Mouse (Mus musculus) right cerebral cortex, postnatal 14 days (tissue): ENCODE results near the gene Stard8.
"Not testable (repeated sequence)": the region's sequence is repeated elsewhere in the genome, so short reads cannot be mapped to it uniquely, and the experiment has no call there.

Experiments used
- DNase-seq: peaks from one replicate; pipeline ENCODE4 v3.0.0; 2022

The Stard8 gene

GRCm38 (mm10) chrX:99048111-99048510, 45.1 kb downstream of the Stard8 start:
- DNase-seq = no peak

- DNase-seq = no peak
Measured at GRCm38 (mm10) chrX:99049247-99049646, 46.2 kb downstream of the Stard8 start.

GRCm38 (mm10) chrX:99050736-99051481, 47.9 kb downstream of the Stard8 start:
- no peak for DNase-seq

GRCm38 (mm10) chrX:99052255-99052654, 49.2 kb downstream of the Stard8 start:
- DNase-seq = no peak

GRCm38 (mm10) chrX:99054512-99054911, 51.5 kb downstream of the Stard8 start:
- DNase-seq = no peak

GRCm38 (mm10) chrX:99057772-99058440, 54.9 kb downstream of the Stard8 start:
- no peak for DNase-seq

- DNase-seq = no peak
Measured at GRCm38 (mm10) chrX:99059119-99059518, 56.1 kb downstream of the Stard8 start.

- DNase-seq = no peak
Measured at GRCm38 (mm10) chrX:99065582-99065981, 62.5 kb downstream of the Stard8 start.

GRCm38 (mm10) chrX:99066550-99066949, 63.5 kb downstream of the Stard8 start:
- no peak for DNase-seq

GRCm38 (mm10) chrX:99067232-99067631, 64.2 kb downstream of the Stard8 start:
- DNase-seq = no peak

- no peak for DNase-seq
Measured at GRCm38 (mm10) chrX:99067671-99068151, 64.7 kb downstream of the Stard8 start.

GRCm38 (mm10) chrX:99071188-99071587, 68.1 kb downstream of the Stard8 start:
- no peak for DNase-seq

GRCm38 (mm10) chrX:99072596-99072995, 69.5 kb downstream of the Stard8 start:
- no peak for DNase-seq

GRCm38 (mm10) chrX:99075111-99075510, 72.1 kb downstream of the Stard8 start:
- DNase-seq = no peak

GRCm38 (mm10) chrX:99076460-99076859, 73.4 kb downstream of the Stard8 start:
- no peak for DNase-seq

- DNase-seq = not testable (repeated sequence)
Measured at GRCm38 (mm10) chrX:99078374-99078892, 75.4 kb downstream of the Stard8 start.

GRCm38 (mm10) chrX:99092704-99093103, 89.7 kb downstream of the Stard8 start:
- DNase-seq = no peak

- DNase-seq = not testable (repeated sequence)
Measured at GRCm38 (mm10) chrX:99111088-99111724, 108.2 kb downstream of the Stard8 start.

- DNase-seq = no peak
Measured at GRCm38 (mm10) chrX:99119510-99119909, 116.5 kb downstream of the Stard8 start.
